Mouse (Mus musculus) layer of hippocampus, adult 11-12 months (tissue): ENCODE measurements around the gene Agpat2.

Experiments
- DNase-seq: peaks from one replicate; pipeline ENCODE4 v3.0.0; 2022; ENCODE audit warnings: low spot score

Gene Agpat2

GRCm38 (mm10) chr2:26595725-26596435 lies 8.3 kb downstream of the Agpat2 start:
- DNase-seq = no peak

- no peak for DNase-seq
Observed at GRCm38 (mm10) chr2:26594934-26595724, 9.1 kb downstream of the Agpat2 start.

GRCm38 (mm10) chr2:26594461-26594933 lies 9.7 kb downstream of the Agpat2 start:
- DNase-seq = no peak

GRCm38 (mm10) chr2:26594022-26594346 lies 10.2 kb downstream of the Agpat2 start:
- peak; percentile 28 for DNase-seq

GRCm38 (mm10) chr2:26593211-26594021 lies 10.8 kb downstream of the Agpat2 start:
- no peak for DNase-seq

GRCm38 (mm10) chr2:26591416-26591815 lies 12.8 kb downstream of the Agpat2 start:
- DNase-seq = no peak

GRCm38 (mm10) chr2:26590962-26591361 lies 13.3 kb downstream of the Agpat2 start:
- no peak for DNase-seq

GRCm38 (mm10) chr2:26590282-26590681 lies 13.9 kb downstream of the Agpat2 start:
- DNase-seq = no peak

GRCm38 (mm10) chr2:26589284-26589683 lies 14.9 kb downstream of the Agpat2 start:
- DNase-seq = no peak

GRCm38 (mm10) chr2:26588573-26588972 lies 15.6 kb downstream of the Agpat2 start:
- DNase-seq = no peak

GRCm38 (mm10) chr2:26587044-26587405 lies 17.2 kb downstream of the Agpat2 start:
- no peak for DNase-seq

GRCm38 (mm10) chr2:26586294-26587043 lies 17.7 kb downstream of the Agpat2 start, which contains the start of gene Gm20532:
Gene Gm20532, plus strand, starts transcription at chr2:26586639.
- peak; percentile 60 for DNase-seq

GRCm38 (mm10) chr2:26585713-26586112 lies 18.5 kb downstream of the Agpat2 start:
- no peak for DNase-seq

GRCm38 (mm10) chr2:26583640-26584039 lies 20.6 kb downstream of the Agpat2 start:
- no peak for DNase-seq

- no peak for DNase-seq
Observed at GRCm38 (mm10) chr2:26582741-26583140, 21.5 kb downstream of the Agpat2 start.

- DNase-seq = no peak
Observed at GRCm38 (mm10) chr2:26582203-26582602, 22.0 kb downstream of the Agpat2 start.

GRCm38 (mm10) chr2:26580751-26581150 lies 23.5 kb downstream of the Agpat2 start:
- no peak for DNase-seq

GRCm38 (mm10) chr2:26579714-26580113 lies 24.5 kb downstream of the Agpat2 start, which contains the start of gene Egfl7:
Gene Egfl7, plus strand, starts transcription at chr2:26580014.
- no peak for DNase-seq

GRCm38 (mm10) chr2:26578369-26578768 lies 25.8 kb downstream of the Agpat2 start:
- DNase-seq = no peak

- no peak for DNase-seq
Observed at GRCm38 (mm10) chr2:26576462-26576861, 27.8 kb downstream of the Agpat2 start.

GRCm38 (mm10) chr2:26575865-26576264 lies 28.4 kb downstream of the Agpat2 start:
- no peak for DNase-seq

- DNase-seq = no peak
Observed at GRCm38 (mm10) chr2:26575378-26575777, 28.8 kb downstream of the Agpat2 start.
